Mouse (Mus musculus): ENCODE results near the gene Ruvbl1. TPM values are rescaled to one million over a fixed set of nuclear protein-coding genes. Genes with fewer than 3 reads are reported as not detected.

Ruvbl1 gene
- polyA plus RNA-seq (2012; rRNA removed; ENCODE audit: low replicate concordance), result 19.5 and 26.7 TPM in 2 replicates

DNA sequence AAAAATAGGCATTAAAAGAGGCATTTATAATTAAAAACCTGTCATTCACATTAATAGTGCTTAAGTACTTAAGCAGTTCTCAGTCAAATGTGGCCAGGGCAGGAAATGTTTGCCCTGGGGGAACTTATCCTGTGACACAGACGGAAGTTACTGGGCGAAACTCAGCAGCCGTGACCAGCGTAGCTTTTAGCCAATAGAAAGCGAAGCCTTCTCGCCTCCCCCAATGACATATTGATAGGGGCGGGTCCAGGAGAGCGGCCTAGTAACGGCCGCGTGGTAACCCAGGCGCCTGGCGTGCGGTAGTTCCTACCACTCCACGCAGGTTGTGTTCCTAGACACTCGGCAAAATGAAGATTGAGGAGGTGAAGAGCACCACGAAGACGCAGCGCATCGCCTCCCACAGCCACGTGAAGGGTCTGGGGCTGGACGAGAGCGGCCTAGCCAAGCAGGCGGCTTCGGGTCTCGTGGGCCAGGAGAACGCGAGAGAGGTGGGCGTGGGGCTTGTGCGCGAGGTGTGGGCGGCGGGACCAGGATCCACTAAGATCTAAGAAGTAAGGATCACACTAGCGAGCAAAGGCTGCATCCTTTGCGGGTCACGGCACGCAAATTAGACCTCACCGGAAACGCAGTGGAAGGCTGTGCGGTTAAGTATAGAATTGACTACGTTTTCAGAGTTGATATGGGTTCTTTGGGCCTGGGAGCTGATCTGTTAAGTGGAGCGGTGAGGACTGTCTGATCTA, at the start of gene Ruvbl1:
Ruvbl1 (plus strand) TSS at position 229 of the 740 bp plus-strand sequence.

DNA sequence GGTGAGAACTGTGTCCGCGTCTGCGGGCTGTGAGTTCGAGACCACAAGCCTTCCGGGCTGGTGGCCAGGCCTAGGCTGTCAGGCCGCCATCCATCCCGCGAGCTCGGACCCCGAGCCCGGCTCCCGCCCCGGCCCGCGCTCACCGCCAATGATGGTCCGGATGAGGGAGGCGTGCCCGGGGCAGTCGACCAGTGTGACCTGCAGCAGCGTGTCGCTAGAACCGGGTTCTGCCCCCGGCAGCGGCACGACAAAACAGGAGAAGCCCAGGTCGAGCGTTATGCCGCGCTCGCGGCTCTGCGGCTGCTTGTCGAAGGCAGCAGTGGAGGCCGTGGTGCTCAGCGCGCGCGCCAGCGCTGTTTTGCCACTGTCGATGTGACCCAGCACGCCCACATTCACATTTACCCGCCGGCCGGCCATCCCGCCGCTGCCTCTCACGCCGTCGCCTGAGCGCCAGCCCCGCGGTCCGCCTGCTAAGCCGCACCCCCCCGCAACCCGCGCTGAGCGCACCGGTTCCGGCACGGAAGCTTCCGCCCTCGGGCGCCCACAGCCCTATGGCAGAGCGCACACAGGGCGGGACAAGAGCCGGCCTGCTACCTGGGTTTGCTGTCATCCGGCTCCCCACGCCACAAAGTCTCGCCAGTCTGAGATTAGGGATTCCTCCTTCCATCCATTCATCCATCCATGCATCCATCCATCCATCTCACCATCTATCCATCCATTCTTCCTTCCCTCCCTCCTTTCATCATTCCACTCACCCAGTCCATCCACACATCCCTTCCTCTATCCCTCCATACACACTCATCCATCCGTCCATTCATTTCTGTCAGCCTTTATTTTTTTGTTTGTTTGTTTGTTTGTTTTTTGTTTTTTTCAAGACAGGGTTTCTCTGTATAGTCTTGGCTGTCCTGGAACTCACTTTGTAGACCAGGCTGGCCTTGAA, 18.9 kb upstream of the Ruvbl1 start, which contains the start of gene Eefsec:
Eefsec (minus strand) TSS at position 477 of the 940 bp plus-strand sequence.

DNA sequence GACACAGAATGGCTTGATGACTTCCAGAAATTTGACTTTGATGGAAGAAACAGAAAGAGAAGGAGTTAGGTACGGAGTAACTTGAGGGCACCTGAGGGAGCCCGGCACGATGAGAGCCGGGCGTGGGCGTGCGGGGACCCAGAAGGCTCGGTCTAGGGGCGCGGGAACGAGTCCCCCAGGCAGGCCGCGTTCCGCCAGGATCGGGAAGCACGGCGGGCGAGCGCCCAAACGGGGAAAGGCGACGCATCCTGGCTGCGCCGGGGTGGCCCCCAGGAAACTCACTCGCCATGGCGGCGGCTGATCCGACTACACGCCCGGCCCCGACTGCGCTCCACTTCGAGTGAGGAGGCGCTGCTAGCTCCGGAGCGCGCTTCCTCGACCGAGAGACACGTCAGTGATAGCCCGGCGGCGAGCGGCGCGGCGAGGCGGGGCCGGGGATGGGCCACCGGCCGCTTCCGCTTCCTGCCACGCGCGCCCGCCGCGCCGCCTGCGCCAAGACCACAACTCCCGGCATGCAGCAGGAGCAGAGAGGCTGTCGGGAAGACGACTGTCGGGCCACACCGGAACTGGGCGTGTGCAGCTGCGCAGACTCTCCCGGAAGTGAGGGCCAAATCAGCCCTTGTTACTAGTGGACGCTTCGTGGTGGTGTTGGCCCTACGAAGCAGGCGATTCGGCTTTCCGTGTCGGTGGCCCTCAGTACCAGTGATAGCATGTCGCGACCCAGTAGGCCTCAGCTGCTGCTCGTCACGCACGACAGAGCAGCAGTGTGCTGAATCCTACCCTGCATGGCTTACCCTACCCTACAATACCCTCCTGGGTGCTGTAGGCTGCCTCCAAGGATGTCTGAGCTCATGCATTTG, 53.4 kb downstream of the Ruvbl1 start, which contains the start of gene Sec61a1:
Sec61a1 (minus strand) TSS at position 502 of the 860 bp plus-strand sequence.

Other genes with a start within 250 kb of the Ruvbl1 start
- not detected in 2 replicates for gene Dnajb8, start 243.1 kb upstream of the Ruvbl1 start, polyA plus RNA-seq (2012; rRNA removed; ENCODE audit: low replicate concordance)
- gene Eefsec, start 18.9 kb upstream of the Ruvbl1 start, polyA plus RNA-seq (2012; rRNA removed; ENCODE audit: low replicate concordance), result 19.9 and 23.4 TPM in 2 replicates
- 200 and 228 TPM in 2 replicates for gene Sec61a1, start 53.5 kb downstream of the Ruvbl1 start, polyA plus RNA-seq (2012; rRNA removed; ENCODE audit: low replicate concordance)
- gene Kbtbd12, start 172.5 kb downstream of the Ruvbl1 start, polyA plus RNA-seq (2012; rRNA removed; ENCODE audit: low replicate concordance), result 0.24 and 12.6 TPM in 2 replicates

Data from mammary gland, adult 2 months (tissue).